Mouse (Mus musculus) heart, embryonic 16.5 days (tissue): ENCODE results near the gene Il18. TPM values are rescaled to one million over a fixed set of nuclear protein-coding genes. Genes with fewer than 3 reads are reported as not detected.
"Not testable (repeated sequence)": the region's sequence is repeated elsewhere in the genome, so short reads cannot be mapped to it uniquely, and the experiment has no call there.

Experiments
- ATAC-seq: fragments of 200-750 bp; cut with Nextera tagmentation; replicated peaks from 2 replicates; pipeline ENCODE4 v1.8.0; 2017; ENCODE audit warnings: moderate number of reproducible peaks; ENCODE audit not compliant: insufficient read depth, low FRiP score; ENCODE audit errors: extremely low read depth
- H3K27ac ChIP-seq: fragments of 300-500 bp; sonication (generic); 2 replicates; pipeline ENCODE4 v1.5.1; 2014; ENCODE audit warnings: mild to moderate bottlenecking, low read length, control low read depth, moderate library complexity
- H3K27me3 ChIP-seq: fragments of 300-500 bp; sonication (generic); 2 replicates; pipeline ENCODE4 v1.6.1; 2014; ENCODE audit warnings: low read length, mixed read lengths; ENCODE audit not compliant: control insufficient read depth, insufficient read depth
- H3K36me3 ChIP-seq: fragments of 300-500 bp; sonication (generic); 2 replicates; pipeline ENCODE4 v1.6.1; 2014; ENCODE audit not compliant: control insufficient read depth, insufficient read depth
- H3K4me1 ChIP-seq: fragments of 300-500 bp; sonication (generic); 2 replicates; pipeline ENCODE4 v1.6.1; 2014; ENCODE audit warnings: low read length, mixed read lengths; ENCODE audit not compliant: control insufficient read depth, insufficient read depth
- H3K4me2 ChIP-seq: fragments of 300-500 bp; sonication (generic); 2 replicates; pipeline ENCODE4 v1.6.1; 2014; ENCODE audit warnings: low read depth, mild to moderate bottlenecking, control low read depth, low read length
- H3K4me3 ChIP-seq: fragments of 300-500 bp; sonication (generic); 2 replicates; pipeline ENCODE4 v1.5.1; 2014; ENCODE audit warnings: mild to moderate bottlenecking, control low read depth, low read length
- H3K9ac ChIP-seq: fragments of 300-500 bp; sonication (generic); 2 replicates; pipeline ENCODE4 v1.6.1; 2014; ENCODE audit warnings: low read length, control low read depth
- H3K9me3 ChIP-seq: fragments of 300-500 bp; sonication (generic); replicated peaks from 2 replicates; pipeline ENCODE4 v1.6.1; 2016; ENCODE audit warnings: low read length; ENCODE audit not compliant: control insufficient read depth
- WGBS: fragments of 180-500 bp; shearing (Covaris S2); extraction: QIAGEN DNeasy Blood & Tissue Kit; methylation state at CpG from one replicate; pipeline ENCODE4 v1.1.7; 2014; 5-methylcytosine and 5-hydroxymethylcytosine counted together
- polyA plus RNA-seq: library from polyadenylated mRNA; unstranded; fragments of >200 nt; fragmentation: Nextera tagmentation; extraction: Ambion mirVana; gene quantifications from 2 replicates; pipeline ENCODE4 v1.2.1, GENCODE M21; 2015

Gene Il18
- polyA plus RNA-seq, 1 experiment from 2014 or later: 3.9 TPM

GRCm38 (mm10) chr9:50604338-50604737 is 49.7 kb downstream of the Il18 start:
- peak overlapping the region; percentile 97 for H3K4me3 ChIP-seq
- H3K4me2 ChIP-seq: peak overlapping the region; percentile 86
- H3K9me3 ChIP-seq: no peaks in the 10 kb centered on the region
- no peaks in the 10 kb centered on the region for H3K27me3 ChIP-seq
- 0 out of 2 replicates have a peak, but pooled peaks have one; percentile 3 for ATAC-seq
- WGBS: 3% methylated on average over 6 of the region's 6 CpGs
- peaks cover 16% of the 10 kb centered on the region for H3K36me3 ChIP-seq
- H3K4me1 ChIP-seq: peaks cover 22% of the 10 kb centered on the region
- peak overlapping the region; percentile 95 for H3K27ac ChIP-seq
- peak overlapping the region; percentile 97 for H3K9ac ChIP-seq

- H3K4me1 ChIP-seq: peaks cover 8% of the 10 kb centered on the region
- no peak overlapping the region for H3K4me2 ChIP-seq
- H3K9me3 ChIP-seq: no peaks in the 10 kb centered on the region
- H3K27ac ChIP-seq: no peak overlapping the region
- H3K9ac ChIP-seq: no peak overlapping the region
- no peak for ATAC-seq
- 84% methylated on average over 4 of the region's 4 CpGs for WGBS
- H3K36me3 ChIP-seq: peaks cover 42% of the 10 kb centered on the region
- H3K27me3 ChIP-seq: no peaks in the 10 kb centered on the region
- no peak overlapping the region for H3K4me3 ChIP-seq
Measured at GRCm38 (mm10) chr9:50612115-50612514, 57.5 kb downstream of the Il18 start.

GRCm38 (mm10) chr9:50616161-50616560 is 61.5 kb downstream of the Il18 start:
- no peak overlapping the region for H3K27ac ChIP-seq
- WGBS: 35% methylated on average over 11 of the region's 11 CpGs
- ATAC-seq: no peak

GRCm38 (mm10) chr9:50616766-50617603 is 62.4 kb downstream of the Il18 start, which contains the start of the genes Pih1d2 and Nkapd1:
Pih1d2 (plus strand) TSS chr9:50617321.
Nkapd1 (minus strand) TSS chr9:50617464.
- Histone ChIP-seq H3K4me1 (peaks cover 8% of the 10 kb centered on the region), H3K36me3 (peaks cover 25% of the 10 kb centered on the region), H3K4me3 (peak within 1 kb of the TSS; percentile 86), H3K27me3 (no peaks in the 10 kb centered on the region), H3K27ac (peak within 1 kb of the TSS; percentile 95), H3K9ac (peak within 1 kb of the TSS; percentile 93), H3K4me2 (peak within 1 kb of the TSS; percentile 83), H3K9me3 (no peaks in the 10 kb centered on the region)
- WGBS: under 1% methylated on average over 80 of the region's 81 CpGs
- peak; percentile 91 for ATAC-seq

More at GRCm38 (mm10) chr9:50616161-50616560, 61.5 kb downstream of the Il18 start:
- no peaks in the 10 kb centered on the region for H3K27me3 ChIP-seq
- H3K4me1 ChIP-seq: peaks cover 8% of the 10 kb centered on the region
- peak overlapping the region; percentile 86 for H3K4me3 ChIP-seq
- peak overlapping the region; percentile 83 for H3K4me2 ChIP-seq
- H3K9me3 ChIP-seq: no peaks in the 10 kb centered on the region
- H3K9ac ChIP-seq: peak overlapping the region; percentile 93
- peaks cover 25% of the 10 kb centered on the region for H3K36me3 ChIP-seq

GRCm38 (mm10) chr9:50617794-50618330 is 63.2 kb downstream of the Il18 start:
- H3K36me3 ChIP-seq: peaks cover 21% of the 10 kb centered on the region
- peaks cover 8% of the 10 kb centered on the region for H3K4me1 ChIP-seq
- ATAC-seq: no peak
- H3K9me3 ChIP-seq: no peaks in the 10 kb centered on the region
- peak overlapping the region; percentile 86 for H3K4me3 ChIP-seq
- 57% methylated on average over 9 of the region's 9 CpGs for WGBS
- no peak overlapping the region for H3K9ac ChIP-seq
- H3K4me2 ChIP-seq: peak overlapping the region; percentile 83
- no peaks in the 10 kb centered on the region for H3K27me3 ChIP-seq
- H3K27ac ChIP-seq: no peak overlapping the region

GRCm38 (mm10) chr9:50630903-50631302 is 76.3 kb downstream of the Il18 start:
- H3K9ac ChIP-seq, ATAC-seq, H3K4me2 ChIP-seq, H3K4me1 ChIP-seq, H3K9me3 ChIP-seq, H3K27me3 ChIP-seq, H3K27ac ChIP-seq, H3K4me3 ChIP-seq: not testable (repeated sequence)
- WGBS: 87% methylated on average over 6 of the region's 8 CpGs
- peaks cover 20% of the 10 kb centered on the region for H3K36me3 ChIP-seq

Other genes with a start within 250 kb of the Il18 start
- 174 and 219 TPM in 2 replicates for gene Rpl10-ps3, start 209.9 kb upstream of the Il18 start, polyA plus RNA-seq
- gene Plet1, start 60.3 kb upstream of the Il18 start, polyA plus RNA-seq: 1.1 and 1.7 TPM in 2 replicates
- gene Pts, start 26.1 kb upstream of the Il18 start, polyA plus RNA-seq: 91.6 and 93.2 TPM in 2 replicates
- 0.21 TPM in 1 of 2 replicates, not detected in the other for gene Bco2, start 354 bp downstream of the Il18 start, polyA plus RNA-seq
- gene Tex12, start 6.5 kb downstream of the Il18 start, polyA plus RNA-seq: not detected in 2 replicates
- gene Sdhd, start 49.0 kb downstream of the Il18 start, polyA plus RNA-seq: 852 and 860 TPM in 2 replicates
- 243 and 261 TPM in 2 replicates for gene Timm8b, start 49.1 kb downstream of the Il18 start, polyA plus RNA-seq
- 1.9 and 3.1 TPM in 2 replicates for gene Pih1d2, start 62.5 kb downstream of the Il18 start, polyA plus RNA-seq
- 12.1 and 13.0 TPM in 2 replicates for gene Nkapd1, start 62.6 kb downstream of the Il18 start, polyA plus RNA-seq
- 147 and 156 TPM in 2 replicates for gene Dlat, start 105.0 kb downstream of the Il18 start, polyA plus RNA-seq
- gene Dixdc1, start 184.7 kb downstream of the Il18 start, polyA plus RNA-seq: 8.6 and 10.3 TPM in 2 replicates
- gene 2310030G06Rik, start 191.7 kb downstream of the Il18 start, polyA plus RNA-seq: 7.9 and 9.8 TPM in 2 replicates
- 1,241 and 1,315 TPM in 2 replicates for gene Cryab, start 196.5 kb downstream of the Il18 start, polyA plus RNA-seq
- gene Hspb2, start 197.5 kb downstream of the Il18 start, polyA plus RNA-seq: 242 and 286 TPM in 2 replicates
- gene Fdxacb1, start 213.4 kb downstream of the Il18 start, polyA plus RNA-seq: 10.7 and 11.0 TPM in 2 replicates
- 27.2 and 27.5 TPM in 2 replicates for gene Alg9, start 220.2 kb downstream of the Il18 start, polyA plus RNA-seq
- gene 1110032A03Rik, start 220.7 kb downstream of the Il18 start, polyA plus RNA-seq: 28.7 and 30.0 TPM in 2 replicates